Mouse (Mus musculus) c-Kit-positive CD71-positive TER-119-positive erythroid progenitor cells, embryonic 14.5 days (primary cell): Measurements from ENCODE around the gene Arhgef2.

ENCODE experiments used
- DNase-seq: peaks from one replicate; pipeline ENCODE4 v3.0.0-alpha.2; 2013; ENCODE audit warnings: low spot score

Arhgef2 gene

DNA sequence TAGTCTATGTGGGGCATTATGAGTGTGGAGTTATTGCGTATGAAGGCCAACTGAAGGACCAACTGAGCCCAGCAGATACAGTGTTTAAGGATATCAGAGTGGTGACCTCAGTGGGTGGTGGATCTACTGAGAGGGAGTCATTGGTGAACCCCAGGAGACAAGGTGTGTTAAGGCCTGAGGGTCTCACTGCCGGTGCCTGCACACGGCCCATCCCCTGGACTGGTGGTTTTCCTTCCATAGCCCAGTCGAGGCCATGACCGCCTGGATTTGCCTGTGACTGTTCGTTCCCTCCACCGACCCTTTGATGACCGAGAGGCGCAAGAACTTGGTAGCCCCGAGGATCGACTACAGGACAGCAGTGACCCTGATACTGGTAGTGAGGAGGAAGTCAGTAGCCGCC lies 40.2 kb downstream of the Arhgef2 start:
- DNase-seq, result no peak

DNA sequence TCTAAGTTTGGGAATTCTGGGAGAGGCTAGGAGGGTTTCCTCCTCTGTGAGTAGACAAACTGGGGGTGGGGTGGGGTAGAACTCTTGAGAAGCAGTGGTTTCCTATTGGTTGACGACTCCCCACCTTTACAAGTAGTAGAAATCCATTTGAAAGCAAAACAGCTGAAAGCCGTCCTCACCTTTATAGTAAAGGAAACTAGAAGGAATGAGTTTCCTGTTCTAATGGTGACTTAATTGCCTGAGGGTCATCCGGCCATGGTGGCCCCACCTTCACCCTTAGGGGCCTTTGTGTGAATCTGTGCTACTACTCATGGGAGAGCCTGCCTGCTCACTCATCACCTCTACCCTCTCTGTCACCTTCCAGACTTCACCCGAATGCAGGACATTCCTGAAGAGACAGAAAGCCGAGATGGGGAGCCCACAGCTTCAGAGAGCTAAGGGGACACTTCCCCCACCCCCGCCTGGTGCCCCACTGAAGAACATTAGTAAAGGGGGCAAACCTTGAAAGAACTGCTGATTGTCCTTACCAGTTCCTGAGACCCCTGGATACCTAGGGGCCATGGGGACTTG lies 40.7 kb downstream of the Arhgef2 start:
- no peak for DNase-seq

DNA sequence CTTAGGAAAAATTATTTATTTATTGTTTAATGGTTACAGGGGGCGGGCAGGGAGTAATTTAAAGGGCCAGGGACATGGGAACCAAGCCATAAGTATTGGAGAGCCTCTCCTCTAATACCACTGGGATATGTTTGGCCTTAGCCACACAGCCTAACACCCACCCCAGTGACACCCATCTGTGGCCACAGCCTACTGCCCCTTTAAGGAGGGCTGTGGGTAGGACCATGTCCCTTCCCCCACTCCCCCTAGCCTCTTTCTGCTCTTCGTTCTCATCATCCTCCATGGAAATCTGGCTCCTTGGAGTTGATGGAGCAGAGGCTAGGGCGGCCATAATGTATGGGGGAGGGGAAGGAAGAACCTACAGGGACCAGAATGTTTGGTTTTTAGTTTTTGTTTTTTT lies 41.3 kb downstream of the Arhgef2 start:
- DNase-seq, result no peak

DNA sequence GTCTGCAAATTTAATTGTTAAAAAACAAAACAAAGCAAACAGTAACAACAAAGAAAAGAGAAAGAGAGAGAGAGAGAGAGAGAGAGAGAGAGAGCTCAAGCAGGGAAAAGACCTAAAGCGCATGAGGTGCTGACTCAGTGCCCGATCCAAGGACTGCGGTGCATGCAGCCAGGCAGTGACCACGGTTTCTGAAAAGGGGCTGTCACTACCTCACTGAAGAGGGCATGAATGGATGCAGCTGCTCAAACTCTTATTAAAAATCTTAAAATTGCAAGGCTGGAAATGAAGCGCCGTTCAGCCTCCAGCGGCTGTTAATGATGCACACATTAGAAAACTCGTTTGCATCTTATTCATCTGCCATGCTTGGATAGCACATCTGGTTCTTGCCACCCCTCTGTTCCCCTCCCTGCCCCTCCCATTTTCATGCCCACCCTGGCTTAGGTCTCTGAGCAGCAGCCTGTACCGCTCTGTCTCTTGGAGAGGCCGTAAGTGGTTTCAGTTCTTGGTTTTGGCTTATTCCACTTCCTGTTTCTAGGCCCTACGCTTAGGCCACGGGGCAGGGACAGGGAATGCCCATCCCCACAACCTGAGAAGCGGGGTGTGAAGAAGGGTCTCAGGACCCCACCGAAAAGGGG lies 42.1 kb downstream of the Arhgef2 start:
- no peak for DNase-seq

DNA sequence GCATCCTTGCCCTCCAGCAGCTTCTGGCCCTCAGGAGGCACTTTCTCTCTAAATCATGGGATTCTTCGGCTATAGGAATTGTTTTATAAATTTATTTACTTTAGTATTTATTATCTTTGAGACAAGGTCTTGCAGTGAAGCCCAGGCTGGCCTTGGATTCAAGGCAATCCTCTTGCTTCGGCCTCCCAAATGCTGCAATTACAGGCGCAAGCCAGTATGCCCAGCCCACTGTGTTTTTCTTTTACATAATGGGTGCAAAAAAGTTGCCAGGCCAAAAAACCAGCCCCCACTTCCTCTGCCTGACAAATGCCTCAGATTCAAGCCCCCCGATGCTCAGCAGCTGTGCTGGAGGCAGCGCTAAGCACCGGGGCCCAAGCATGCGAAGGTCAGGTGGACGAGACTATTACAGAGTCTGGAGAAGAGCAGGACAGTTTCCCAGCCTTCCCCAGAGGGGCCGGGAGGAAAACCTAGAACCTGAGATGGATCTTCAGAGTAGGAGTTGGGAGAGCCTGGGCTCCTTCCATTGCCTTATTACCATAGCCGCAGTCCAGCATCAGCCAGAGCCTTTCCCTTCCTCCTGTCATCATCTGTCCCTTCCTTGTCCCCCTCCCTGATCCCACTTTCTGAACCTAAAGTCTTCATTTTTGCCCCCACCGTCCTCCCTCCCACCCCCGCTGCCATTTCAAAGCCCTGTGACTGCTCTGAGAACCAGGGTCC lies 42.8 kb downstream of the Arhgef2 start:
- no peak for DNase-seq

DNA sequence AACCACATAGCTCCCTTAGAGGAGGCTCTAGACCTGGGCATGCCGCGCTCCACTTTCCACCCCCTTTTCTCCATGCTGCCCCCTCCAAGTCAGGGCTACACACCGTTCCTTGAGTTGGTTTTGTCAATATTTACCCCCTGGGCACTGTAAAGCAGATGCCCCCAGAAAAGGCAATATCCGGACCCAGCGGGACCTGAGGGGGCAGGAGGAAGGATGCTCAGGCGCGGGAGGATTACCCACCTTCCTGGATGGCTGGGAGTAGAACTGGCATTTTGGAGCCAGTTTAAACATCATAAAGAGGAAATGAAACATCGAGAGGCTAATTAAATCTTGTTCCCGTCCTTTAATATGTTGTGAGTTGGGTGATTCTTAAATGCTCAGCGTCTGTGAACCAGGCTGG lies 43.4 kb downstream of the Arhgef2 start:
- no peak for DNase-seq

DNA sequence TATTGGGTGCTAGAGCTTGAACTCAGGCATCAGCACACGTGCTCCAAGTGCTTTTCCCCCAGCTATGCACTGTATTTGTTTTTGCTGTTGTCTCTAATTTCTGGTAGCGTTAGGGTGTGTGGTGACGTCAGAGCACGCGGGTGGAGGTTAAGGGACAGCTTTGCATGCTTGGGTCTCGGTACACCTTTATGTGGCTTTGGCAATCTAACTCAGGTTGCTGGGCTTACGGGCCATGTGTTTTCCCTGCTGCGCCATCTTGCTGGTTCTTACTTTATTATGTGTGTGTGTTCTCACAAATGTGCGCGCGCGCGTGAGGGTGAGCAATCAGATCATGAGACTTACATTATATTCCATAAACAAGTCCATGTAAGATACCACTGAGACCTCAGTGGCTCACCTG lies 44.2 kb downstream of the Arhgef2 start:
- DNase-seq, result no peak

DNA sequence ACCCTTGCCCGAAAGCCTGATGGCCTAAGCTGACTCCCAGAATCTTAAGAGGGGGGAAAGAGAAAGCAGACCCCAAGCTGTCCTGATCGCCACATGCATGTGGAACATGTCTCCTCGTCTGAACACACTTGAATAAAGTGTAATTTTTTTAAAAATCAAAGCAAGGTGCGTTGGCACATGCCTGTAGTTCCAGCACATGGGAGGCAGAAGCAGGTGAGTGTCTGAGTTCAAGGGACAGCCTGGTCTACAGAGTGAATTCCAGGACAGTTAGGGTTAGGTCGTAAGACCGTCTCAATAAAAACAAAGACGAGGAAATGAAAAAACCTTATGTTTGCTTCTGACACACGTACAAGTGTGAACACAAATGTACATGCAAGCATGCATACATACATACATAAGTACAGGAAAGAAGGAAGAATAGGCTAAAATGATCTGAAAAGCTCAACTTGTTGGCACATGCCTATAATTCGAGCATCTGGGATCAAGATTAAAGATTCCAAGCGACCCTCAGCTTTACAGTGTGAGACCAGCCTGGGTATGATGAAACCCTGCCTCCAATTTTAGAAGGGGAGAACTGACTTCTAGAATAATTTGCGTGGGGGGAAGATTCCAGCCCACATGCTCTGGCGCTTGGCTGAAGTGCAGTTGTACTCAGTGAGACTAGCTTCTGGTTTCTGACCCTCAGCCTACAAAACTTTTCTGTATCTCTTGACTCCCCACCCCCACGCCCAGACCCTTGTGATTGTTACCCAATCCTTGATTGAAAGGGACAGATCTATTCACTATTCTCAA lies 45.1 kb downstream of the Arhgef2 start:
- no peak for DNase-seq

DNA sequence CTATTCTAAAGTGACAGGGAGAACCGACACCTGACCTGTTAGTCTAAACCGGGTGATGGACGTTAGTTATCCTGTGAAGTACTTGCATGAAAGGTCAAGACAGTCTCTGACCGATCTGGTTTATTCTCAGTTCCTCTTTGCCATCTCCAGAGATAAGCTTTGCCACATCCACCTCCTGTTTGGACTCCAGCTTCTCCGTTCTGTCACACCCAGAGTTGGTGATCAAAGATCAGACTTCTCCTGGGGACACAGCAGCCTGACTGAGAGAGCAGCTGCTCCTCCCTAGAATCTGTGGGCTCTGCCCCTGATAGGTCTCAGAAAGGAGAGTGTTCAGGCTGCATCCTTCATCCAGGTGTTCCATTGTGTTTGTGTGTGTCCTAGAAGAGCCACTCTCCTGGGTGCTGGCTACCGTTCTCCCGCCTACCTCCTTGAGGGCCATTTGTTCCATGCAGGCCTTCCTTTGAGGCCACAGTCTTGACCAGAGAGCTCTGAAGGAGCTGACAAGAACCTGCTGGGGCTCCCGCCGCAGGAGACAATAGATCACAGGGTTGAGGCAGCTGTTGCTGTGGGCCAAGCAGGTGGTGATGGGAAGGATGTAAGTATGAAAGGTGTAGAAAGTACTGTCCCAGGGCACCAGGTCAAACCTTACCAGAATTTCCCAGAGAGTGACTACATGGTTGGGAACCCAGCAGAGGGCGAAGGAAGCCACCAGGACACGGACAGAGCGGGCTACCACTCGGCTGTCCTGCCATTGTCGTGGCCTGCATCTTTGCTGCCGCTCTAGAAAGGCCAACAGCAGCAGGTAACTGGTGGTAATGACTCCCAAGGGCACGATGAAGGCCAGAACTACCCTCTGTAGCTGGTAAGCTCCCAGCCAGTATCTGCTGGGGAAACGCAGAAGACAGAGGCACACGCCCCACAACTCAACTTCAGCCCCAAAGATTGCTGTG lies 46.2 kb downstream of the Arhgef2 start:
- no peak for DNase-seq

DNA sequence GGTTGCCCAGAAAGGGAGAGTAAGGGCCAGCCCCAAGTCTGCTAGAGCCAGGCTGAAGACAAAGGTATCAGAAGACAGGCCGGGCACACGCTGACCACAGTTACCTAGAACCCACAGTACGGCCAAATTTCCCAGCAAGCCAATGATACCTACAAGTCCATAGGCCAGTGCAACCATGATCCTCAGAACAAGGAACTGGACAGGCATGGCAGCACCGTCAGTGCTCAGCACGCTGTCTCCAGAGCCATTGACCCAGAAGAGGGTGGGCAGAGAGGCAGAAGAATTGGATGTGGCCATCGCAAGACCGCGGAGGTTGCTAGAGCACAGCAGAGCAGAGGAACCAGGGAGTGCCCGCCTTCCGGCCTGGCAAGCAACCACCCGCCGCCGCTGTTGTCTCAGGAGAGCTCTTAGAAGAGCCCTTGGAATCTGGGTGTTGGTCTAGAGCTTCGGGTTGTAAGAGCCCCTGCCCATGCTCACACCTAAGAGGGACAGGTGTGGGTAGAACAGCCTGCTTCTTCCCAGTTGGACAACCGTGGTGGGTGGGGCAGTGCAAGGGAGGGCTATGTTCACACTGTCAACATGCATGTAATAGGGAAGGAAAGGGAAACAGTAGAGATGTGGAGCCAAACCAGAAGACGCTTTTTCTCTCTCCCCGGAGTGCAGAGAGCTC lies 47.2 kb downstream of the Arhgef2 start, which contains the start of gene Rxfp4:
Gene Rxfp4 (minus strand): TSS at position 297 of the 670 bp plus-strand sequence.
- DNase-seq, result no peak

DNA sequence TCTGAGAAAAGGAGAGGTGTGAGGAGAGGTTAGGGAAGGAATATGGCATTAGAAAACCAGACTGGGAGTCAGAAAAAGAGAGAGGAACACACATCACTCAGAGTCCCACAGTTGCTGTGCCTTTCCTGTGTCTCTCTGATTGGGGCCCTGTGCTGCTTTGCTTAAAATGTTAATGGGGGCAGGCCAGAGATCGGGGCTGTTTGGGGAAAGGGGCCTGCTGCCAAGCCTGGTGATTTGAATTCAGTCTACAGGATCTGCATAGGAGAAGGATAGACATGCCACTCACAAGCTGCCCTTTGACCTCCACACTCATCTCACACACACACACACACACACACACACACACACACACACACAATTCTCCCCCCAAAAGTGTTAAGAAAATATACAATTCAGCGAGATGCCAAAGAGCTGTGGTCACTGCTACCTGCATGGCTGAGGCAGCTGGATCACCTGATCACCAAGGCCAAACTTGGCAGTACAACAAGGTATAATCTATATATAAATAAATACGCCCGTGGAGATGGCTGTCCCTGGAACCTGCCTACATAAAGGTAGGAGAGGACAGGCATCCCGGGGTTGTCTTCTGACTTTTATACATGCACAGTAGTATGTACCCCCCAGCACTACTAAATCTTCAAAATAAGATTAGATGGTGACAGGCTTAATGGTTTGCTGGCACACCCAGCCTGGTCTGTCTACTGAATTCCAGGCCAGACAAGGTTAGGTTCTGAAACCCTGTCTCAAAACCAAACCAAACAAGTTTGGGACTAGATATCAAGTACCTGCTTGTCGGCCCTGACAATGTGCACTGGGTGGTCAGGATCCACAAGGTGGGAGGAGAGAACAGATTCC lies 48.0 kb downstream of the Arhgef2 start:
- DNase-seq, result no peak

DNA sequence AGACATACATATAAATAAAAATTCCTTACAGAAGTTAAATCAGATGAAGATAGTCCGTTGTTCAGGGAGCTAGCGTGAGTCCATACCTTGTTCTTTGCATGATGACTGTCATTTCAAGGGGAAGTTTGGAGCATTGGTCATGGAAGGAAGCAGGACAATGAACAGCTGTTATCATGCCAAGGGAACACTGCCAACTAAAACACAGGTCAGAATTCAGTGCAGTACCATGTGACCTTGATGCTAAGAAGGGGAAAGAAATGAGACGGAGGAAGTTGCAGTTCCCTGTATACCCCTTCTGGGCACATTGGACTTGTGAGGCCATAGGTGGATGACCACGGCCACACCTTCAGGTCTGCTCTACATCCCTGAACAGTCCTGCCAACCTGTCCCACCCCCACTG lies 48.9 kb downstream of the Arhgef2 start:
- DNase-seq, result no peak

DNA sequence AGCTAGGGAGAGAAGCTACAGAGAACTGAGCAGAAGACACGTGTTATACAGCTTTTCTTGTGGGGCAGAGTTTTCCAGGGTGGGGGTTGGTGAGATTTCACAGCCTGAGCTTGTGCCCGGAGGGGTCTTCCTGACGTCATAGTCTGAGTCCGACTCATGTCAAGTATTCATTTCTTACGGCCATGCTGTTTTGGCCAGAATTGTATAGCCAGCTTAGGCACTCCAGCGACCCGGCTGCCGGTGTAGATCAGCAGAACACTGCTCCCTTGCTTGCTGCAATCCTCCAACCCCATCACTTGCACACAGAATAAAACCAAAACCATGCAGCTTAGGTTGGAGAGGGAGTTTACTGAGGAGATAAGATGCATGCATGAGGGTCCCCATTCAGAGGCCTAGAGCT lies 49.9 kb downstream of the Arhgef2 start:
- no peak for DNase-seq

DNA sequence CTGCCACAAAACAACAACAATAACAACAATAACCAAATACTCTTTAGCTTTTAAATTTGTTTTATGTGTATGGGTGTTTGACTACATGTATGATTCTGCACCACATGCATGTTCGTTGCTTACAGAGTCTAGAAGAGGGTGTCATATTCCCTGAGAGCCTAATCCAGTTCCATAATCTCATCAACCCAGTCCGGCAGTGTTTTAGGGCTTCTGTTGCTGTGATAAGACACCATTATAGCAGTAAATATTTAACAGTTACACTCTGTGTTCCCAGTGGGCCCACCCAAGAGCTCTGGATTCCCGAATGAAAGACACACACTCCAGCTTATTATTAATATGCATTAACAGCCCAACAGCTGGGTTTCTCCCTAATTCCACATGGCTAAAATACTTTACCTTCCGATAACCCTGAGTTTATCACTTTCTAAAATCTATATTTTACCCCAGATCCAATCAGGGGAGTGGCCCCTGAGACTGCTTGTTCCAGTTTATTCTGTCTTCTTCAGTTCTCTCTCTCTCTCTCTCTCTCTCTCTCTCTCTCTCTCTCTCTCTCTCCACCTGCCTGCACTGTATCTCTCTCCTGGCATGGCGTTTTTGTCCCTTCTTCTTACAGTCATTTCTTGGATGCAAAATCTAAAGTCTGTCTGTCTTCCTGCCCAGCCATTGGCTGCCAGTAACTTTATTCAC lies 52.8 kb downstream of the Arhgef2 start:
- DNase-seq, result no peak

DNA sequence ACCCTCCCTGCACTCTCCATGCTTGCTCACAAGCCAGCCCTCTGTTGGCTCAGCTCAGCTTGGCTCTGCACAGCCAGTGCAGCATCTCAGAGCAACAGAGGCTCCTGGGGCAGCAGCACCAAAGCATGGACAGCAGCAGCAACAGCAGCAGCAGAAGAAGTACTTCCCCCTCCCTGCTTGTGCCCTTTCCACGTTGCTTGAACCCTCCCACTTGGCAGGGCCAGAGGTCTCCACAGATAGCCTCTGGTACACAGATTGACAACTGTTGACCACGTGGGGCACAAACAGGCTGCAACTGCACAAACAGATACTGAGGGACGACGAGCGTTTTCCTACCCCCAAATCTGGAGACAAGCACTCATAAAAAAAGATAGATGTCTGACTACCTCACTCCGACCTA lies 54.0 kb downstream of the Arhgef2 start:
- no peak for DNase-seq

DNA sequence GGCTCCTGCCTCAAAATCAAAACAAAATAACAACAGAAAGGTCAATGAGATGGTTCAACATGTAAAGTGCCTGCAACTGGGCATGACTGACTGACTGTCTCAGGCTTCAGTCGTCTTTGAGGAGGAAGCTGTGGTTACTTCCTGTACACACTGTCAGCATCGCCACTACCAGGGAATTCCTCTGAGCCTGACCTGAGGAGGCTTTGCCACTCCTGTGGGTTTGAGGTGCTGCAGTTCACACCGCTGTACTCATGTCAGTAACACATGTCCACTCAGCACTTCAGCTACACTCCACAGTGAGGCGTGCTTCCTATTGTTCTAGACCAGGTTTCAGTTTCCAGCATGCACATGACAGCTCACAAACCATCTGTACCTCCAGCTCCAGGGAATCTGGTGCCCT lies 58.3 kb downstream of the Arhgef2 start:
- DNase-seq, result no peak

DNA sequence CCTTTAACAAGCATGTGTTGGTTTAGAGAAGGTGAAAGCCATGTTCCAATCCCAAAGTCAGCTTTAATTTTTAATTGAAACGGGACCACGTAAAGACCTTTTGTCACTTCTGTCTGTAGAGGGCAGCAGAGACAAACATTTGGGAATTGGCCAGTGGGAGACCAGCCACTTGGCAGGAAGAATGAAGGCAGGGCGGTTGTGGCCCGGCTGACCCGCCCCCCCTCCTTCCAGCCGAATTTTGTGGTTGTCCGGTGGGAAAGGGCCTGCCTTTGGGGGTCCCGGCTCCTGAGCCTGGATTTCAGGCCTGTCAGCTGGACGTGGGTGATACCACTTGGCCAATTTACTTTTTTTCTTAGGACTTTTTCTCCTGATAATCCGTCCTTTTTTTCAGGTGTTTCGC lies 71.6 kb downstream of the Arhgef2 start:
- peak; percentile 82 for DNase-seq

DNA sequence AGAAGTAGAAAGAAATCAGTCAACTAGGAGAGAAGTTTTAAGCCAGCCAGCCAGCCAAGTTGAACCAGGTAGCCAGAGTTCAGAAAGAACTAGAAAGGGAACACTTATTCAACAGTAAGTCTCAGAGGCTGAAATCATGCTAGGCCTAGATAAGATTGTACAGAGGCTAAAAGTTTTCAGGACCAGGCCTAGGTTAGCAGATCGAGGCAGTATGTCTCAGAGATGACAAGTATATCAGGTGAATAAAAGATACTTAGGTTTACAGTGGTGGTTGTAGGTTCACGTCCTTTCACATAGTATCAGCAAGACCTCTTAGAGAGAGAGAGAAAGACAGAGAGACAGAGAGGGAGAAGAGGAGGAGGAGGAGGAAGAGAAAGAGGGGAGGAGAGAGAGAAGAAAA lies 78.0 kb downstream of the Arhgef2 start:
- DNase-seq, result no peak

DNA sequence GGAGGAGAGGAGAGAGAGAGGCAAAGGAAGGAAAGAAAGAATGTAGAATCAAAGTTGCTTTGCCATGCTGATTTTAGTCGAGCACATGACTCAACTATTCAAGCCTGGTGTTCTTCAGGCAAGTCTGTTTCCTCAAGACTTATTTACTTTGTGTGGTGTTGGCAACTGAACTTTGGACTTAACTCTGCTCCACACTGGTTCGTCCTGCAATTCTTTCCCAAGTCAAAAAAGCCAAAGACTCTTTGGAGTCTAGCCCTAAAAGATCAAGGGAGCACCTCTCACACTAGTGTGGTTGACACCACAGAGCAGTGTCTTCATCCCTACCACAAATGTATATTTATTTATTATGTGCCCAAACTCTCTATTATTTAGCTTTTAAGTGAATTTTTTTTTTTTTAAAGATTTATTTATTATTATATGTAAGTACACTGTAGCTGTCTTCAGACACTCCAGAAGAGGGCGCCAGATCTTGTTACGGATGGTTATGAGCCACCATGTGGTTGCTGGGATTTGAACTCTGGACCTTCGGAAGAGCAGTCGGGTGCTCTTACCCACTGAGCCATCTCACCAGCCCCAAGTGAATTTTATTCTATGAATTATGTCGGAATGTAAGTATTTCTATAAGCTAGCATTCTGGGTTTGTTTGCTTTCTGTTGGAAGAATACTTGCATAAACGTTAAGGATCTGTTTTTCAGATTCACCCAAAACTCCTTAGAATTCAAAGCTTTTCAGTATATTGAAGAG lies 78.6 kb downstream of the Arhgef2 start:
- no peak for DNase-seq
